Mouse (Mus musculus) hindbrain, embryonic 13.5 days (tissue): ENCODE measurements at regions not wholly inside any gene's neighbourhood (a gene's known extent, or its start where the extent isn't known, plus 50 kb on each side); places are given as distances from the start of the nearest gene placed in this dataset.

Experiments
- ATAC-seq: fragments of 200-750 bp; cut with Nextera tagmentation; 2 replicates; pipeline ENCODE4 v1.8.0; 2017; ENCODE audit warnings: moderate TSS enrichment; ENCODE audit not compliant: low FRiP score
- H3K27ac ChIP-seq: fragments of 300-500 bp; sonication (generic); 2 replicates; pipeline ENCODE4 v1.5.1; 2015; ENCODE audit warnings: inconsistent platforms, mild to moderate bottlenecking, moderate library complexity
- H3K27me3 ChIP-seq: fragments of 300-500 bp; sonication (generic); 2 replicates; pipeline ENCODE4 v1.6.1; 2015; ENCODE audit warnings: mild to moderate bottlenecking, inconsistent platforms
- H3K36me3 ChIP-seq: fragments of 300-500 bp; sonication (generic); 2 replicates; pipeline ENCODE4 v1.6.1; 2015; ENCODE audit warnings: mild to moderate bottlenecking, inconsistent platforms
- H3K4me1 ChIP-seq: fragments of 300-500 bp; sonication (generic); replicated peaks from 2 replicates; pipeline ENCODE4 v1.6.1; 2015; ENCODE audit warnings: inconsistent platforms
- H3K4me2 ChIP-seq: fragments of 300-500 bp; sonication (generic); 2 replicates; pipeline ENCODE4 v1.6.1; 2015; ENCODE audit warnings: inconsistent platforms, mild to moderate bottlenecking, moderate library complexity
- H3K4me3 ChIP-seq: fragments of 300-500 bp; sonication (generic); 2 replicates; pipeline ENCODE4 v1.5.1; 2015; ENCODE audit warnings: mild to moderate bottlenecking, inconsistent platforms
- H3K9ac ChIP-seq: fragments of 300-500 bp; sonication (generic); 2 replicates; pipeline ENCODE4 v1.6.1; 2015; ENCODE audit warnings: mild to moderate bottlenecking, inconsistent platforms
- H3K9me3 ChIP-seq: fragments of 300-500 bp; sonication (generic); 2 replicates; pipeline ENCODE4 v1.6.1; 2016; ENCODE audit warnings: inconsistent platforms
- WGBS: fragments of 180-500 bp; shearing (Covaris S2); methylation state at CpG from one replicate; pipeline ENCODE4 v1.1.7; 2015; 5-methylcytosine and 5-hydroxymethylcytosine counted together

- Histone ChIP-seq H3K27me3 (no peaks in the 10 kb centered on the region), H3K9ac (no peak overlapping the region), H3K27ac (no peak overlapping the region), H3K4me3 (no peak overlapping the region), H3K4me2 (no peak overlapping the region), H3K9me3 (no peaks in the 10 kb centered on the region), H3K4me1 (no peaks in the 10 kb centered on the region), H3K36me3 (no peaks in the 10 kb centered on the region)
- 95% methylated on average over 1 of the region's 1 CpGs for WGBS
- no peak for ATAC-seq
Measured at GRCm38 (mm10) chr14:103989949-103990348, 145.7 kb upstream of the Ednrb start.

GRCm38 (mm10) chr14:103987266-103987665 lies 143.1 kb upstream of the Ednrb start:
- no peaks in the 10 kb centered on the region for H3K9me3 ChIP-seq
- WGBS, result 41% methylated on average over 3 of the region's 3 CpGs

GRCm38 (mm10) chr14:103984349-103984748 lies 140.1 kb upstream of the Ednrb start:
- no peaks in the 10 kb centered on the region for H3K36me3 ChIP-seq
- no peak overlapping the region for H3K4me3 ChIP-seq
- no peak overlapping the region for H3K9ac ChIP-seq
- ATAC-seq, result no peak
- 92% methylated on average over 5 of the region's 5 CpGs for whole genome bisulfite sequencing
- H3K4me1 ChIP-seq, result no peaks in the 10 kb centered on the region
- no peak overlapping the region for H3K4me2 ChIP-seq
- no peaks in the 10 kb centered on the region for H3K27me3 ChIP-seq
- no peak overlapping the region for H3K27ac ChIP-seq
- H3K9me3 ChIP-seq, result no peaks in the 10 kb centered on the region

More at GRCm38 (mm10) chr14:103987266-103987665, 143.1 kb upstream of the Ednrb start:
- Histone ChIP-seq H3K4me2 (no peak overlapping the region), H3K36me3 (no peaks in the 10 kb centered on the region), H3K4me1 (no peaks in the 10 kb centered on the region), H3K9ac (no peak overlapping the region), H3K27ac (no peak overlapping the region), H3K4me3 (no peak overlapping the region), H3K27me3 (no peaks in the 10 kb centered on the region)
- no peak for ATAC-seq

GRCm38 (mm10) chr14:103978808-103979207 lies 134.6 kb upstream of the Ednrb start:
- WGBS, result 82% methylated on average over 2 of the region's 2 CpGs
- H3K36me3 ChIP-seq, result no peaks in the 10 kb centered on the region
- H3K4me1 ChIP-seq, result no peaks in the 10 kb centered on the region
- H3K4me3 ChIP-seq, result no peak overlapping the region
- no peak overlapping the region for H3K27ac ChIP-seq
- ATAC-seq, result no peak
- H3K4me2 ChIP-seq, result no peak overlapping the region
- H3K27me3 ChIP-seq, result no peaks in the 10 kb centered on the region
- no peaks in the 10 kb centered on the region for H3K9me3 ChIP-seq
- no peak overlapping the region for H3K9ac ChIP-seq

GRCm38 (mm10) chr14:103977769-103978168 lies 133.6 kb upstream of the Ednrb start:
- no peak for ATAC-seq
- H3K4me1 ChIP-seq, result no peaks in the 10 kb centered on the region
- no peak overlapping the region for H3K9ac ChIP-seq
- no peak overlapping the region for H3K27ac ChIP-seq
- 64% methylated on average over 2 of the region's 2 CpGs for WGBS
- no peaks in the 10 kb centered on the region for H3K9me3 ChIP-seq
- no peak overlapping the region for H3K4me2 ChIP-seq
- no peaks in the 10 kb centered on the region for H3K36me3 ChIP-seq
- no peak overlapping the region for H3K4me3 ChIP-seq
- H3K27me3 ChIP-seq, result no peaks in the 10 kb centered on the region

- Histone ChIP-seq H3K4me3 (no peak overlapping the region), H3K27ac (no peak overlapping the region), H3K36me3 (no peaks in the 10 kb centered on the region), H3K9me3 (no peaks in the 10 kb centered on the region), H3K4me1 (no peaks in the 10 kb centered on the region), H3K4me2 (no peak overlapping the region), H3K27me3 (no peaks in the 10 kb centered on the region), H3K9ac (no peak overlapping the region)
- 85% methylated on average over 4 of the region's 4 CpGs for WGBS
- ATAC-seq, result no peak
Measured at GRCm38 (mm10) chr14:103973955-103974354, 129.8 kb upstream of the Ednrb start.

- Histone ChIP-seq H3K4me1 (no peaks in the 10 kb centered on the region), H3K9me3 (no peaks in the 10 kb centered on the region), H3K27me3 (no peaks in the 10 kb centered on the region), H3K36me3 (no peaks in the 10 kb centered on the region), H3K4me2 (no peak overlapping the region), H3K4me3 (no peak overlapping the region), H3K27ac (no peak overlapping the region), H3K9ac (no peak overlapping the region)
- 91% methylated on average over 7 of the region's 7 CpGs for WGBS
- no peak for ATAC-seq
Measured at GRCm38 (mm10) chr14:103973111-103973510, 128.9 kb upstream of the Ednrb start.

GRCm38 (mm10) chr14:103969305-103969704 lies 125.1 kb upstream of the Ednrb start:
- Histone ChIP-seq H3K4me2 (no peak overlapping the region), H3K27ac (no peak overlapping the region), H3K27me3 (no peaks in the 10 kb centered on the region), H3K4me3 (no peak overlapping the region), H3K4me1 (no peaks in the 10 kb centered on the region), H3K9ac (no peak overlapping the region), H3K36me3 (no peaks in the 10 kb centered on the region), H3K9me3 (no peaks in the 10 kb centered on the region)
- 63% methylated on average over 2 of the region's 2 CpGs for WGBS
- ATAC-seq, result no peak

- Histone ChIP-seq H3K36me3 (no peaks in the 10 kb centered on the region), H3K27ac (no peak overlapping the region), H3K9me3 (no peaks in the 10 kb centered on the region), H3K27me3 (no peaks in the 10 kb centered on the region), H3K4me3 (no peak overlapping the region), H3K4me2 (no peak overlapping the region), H3K9ac (no peak overlapping the region), H3K4me1 (no peaks in the 10 kb centered on the region)
- 40% methylated on average over 2 of the region's 2 CpGs for WGBS
- no peak for ATAC-seq
Measured at GRCm38 (mm10) chr14:103966293-103966692, 122.1 kb upstream of the Ednrb start.

- Histone ChIP-seq H3K9me3 (no peaks in the 10 kb centered on the region), H3K27me3 (no peaks in the 10 kb centered on the region), H3K9ac (no peak overlapping the region), H3K27ac (no peak overlapping the region), H3K36me3 (no peaks in the 10 kb centered on the region), H3K4me2 (no peak overlapping the region), H3K4me1 (no peaks in the 10 kb centered on the region), H3K4me3 (no peak overlapping the region)
- ATAC-seq, result no peak
- WGBS, result 77% methylated on average over 11 of the region's 11 CpGs
Measured at GRCm38 (mm10) chr14:103962303-103962881, 118.2 kb upstream of the Ednrb start.

- WGBS, result 72% methylated on average over 6 of the region's 6 CpGs
Measured at GRCm38 (mm10) chr14:103951899-103952298, 107.7 kb upstream of the Ednrb start.

GRCm38 (mm10) chr14:103949950-103950349 lies 105.7 kb upstream of the Ednrb start:
- Histone ChIP-seq H3K27ac (no peak overlapping the region), H3K4me1 (peaks cover 12% of the 10 kb centered on the region), H3K9me3 (no peaks in the 10 kb centered on the region), H3K4me3 (no peak overlapping the region), H3K4me2 (no peak overlapping the region), H3K27me3 (no peaks in the 10 kb centered on the region), H3K36me3 (no peaks in the 10 kb centered on the region), H3K9ac (no peak overlapping the region)
- 49% methylated on average over 6 of the region's 6 CpGs for WGBS
- no peak for ATAC-seq

More at GRCm38 (mm10) chr14:103951899-103952298, 107.7 kb upstream of the Ednrb start:
- no peak overlapping the region for H3K4me3 ChIP-seq
- no peaks in the 10 kb centered on the region for H3K9me3 ChIP-seq
- H3K27ac ChIP-seq, result no peak overlapping the region
- H3K4me2 ChIP-seq, result no peak overlapping the region
- H3K9ac ChIP-seq, result no peak overlapping the region
- H3K4me1 ChIP-seq, result peaks cover 12% of the 10 kb centered on the region
- H3K36me3 ChIP-seq, result no peaks in the 10 kb centered on the region
- ATAC-seq, result no peak
- H3K27me3 ChIP-seq, result no peaks in the 10 kb centered on the region

GRCm38 (mm10) chr14:103948026-103948777 lies 104.0 kb upstream of the Ednrb start:
- Histone ChIP-seq H3K4me2 (no peak overlapping the region), H3K4me1 (peaks cover 12% of the 10 kb centered on the region), H3K9me3 (no peaks in the 10 kb centered on the region), H3K9ac (no peak overlapping the region), H3K27me3 (no peaks in the 10 kb centered on the region), H3K27ac (peak overlapping the region; percentile 50; the same call in 1 of the 2 replicates), H3K4me3 (no peak overlapping the region), H3K36me3 (no peaks in the 10 kb centered on the region)
- WGBS, result 9% methylated on average over 3 of the region's 3 CpGs
- peak; percentile 76 for ATAC-seq
